ENCODE assay signal across 23 mouse cellular contexts in the genomic region with DNA sequence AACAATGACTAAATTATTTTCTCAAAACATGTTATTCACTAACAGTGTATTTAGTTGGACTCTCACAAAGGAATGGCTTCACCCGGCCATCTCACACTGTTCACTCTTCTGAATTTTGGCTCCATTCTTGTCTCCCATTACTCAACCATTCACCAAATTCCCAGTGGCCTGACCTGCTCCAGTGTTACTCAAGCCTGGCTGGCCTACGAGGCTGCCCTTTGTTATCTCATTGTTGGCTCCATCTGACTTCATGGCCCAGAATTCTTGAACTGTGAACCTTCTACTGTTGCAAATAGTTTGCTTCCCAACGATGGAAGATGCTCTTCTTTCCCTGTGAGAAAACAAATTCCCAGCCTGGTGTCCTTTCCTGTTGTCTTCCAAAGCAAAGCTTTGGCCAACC. TPM values are rescaled to one million over a fixed set of nuclear protein-coding genes. Genes with fewer than 3 reads are reported as not detected.
DNase-seq lines count a peak whose midpoint lies in the region; ATAC-seq and TF ChIP-seq lines count a peak whose summit lies in the region.
"Had no signal": no experiment of that assay in that cellular context is flagged by ENCODE, and none has a peak within 500 bp of the region (broad histone marks: within the 10 kb centered on the region; RNA-seq: fewer than 3 reads in every experiment).

No protein-coding gene starts in this region.

- no peaks in the 10 kb centered on the region for H3K4me1 ChIP-seq in kidney, adult 2 months (ENCODE audit: control insufficient read depth, insufficient read depth, low read length)
- H3K4me1 ChIP-seq in kidney, embryonic 14.5 days (ENCODE audit: control insufficient read depth, insufficient read depth, low read length): no peaks in the 10 kb centered on the region
- no peaks in the 10 kb centered on the region for H3K4me1 ChIP-seq in midbrain, embryonic 13.5 days (replicated peaks)
- H3K4me1 ChIP-seq: forebrain, embryonic 13.5 days; liver, embryonic 13.5 days; neural tube, embryonic 13.5 days had no signal

- no peaks in the 10 kb centered on the region for H3K27me3 ChIP-seq in kidney, adult 2 months (replicated peaks; ENCODE audit: control insufficient read depth, insufficient read depth, low read length)
- no peaks in the 10 kb centered on the region for H3K27me3 ChIP-seq in kidney, embryonic 14.5 days (ENCODE audit: control insufficient read depth, insufficient read depth, low read length)
- H3K27me3 ChIP-seq in midbrain, embryonic 13.5 days: no peaks in the 10 kb centered on the region
- H3K27me3 ChIP-seq: forebrain, embryonic 13.5 days; limb, embryonic 12.5 days; liver, embryonic 13.5 days; neural tube, embryonic 13.5 days had no signal

- no peak overlapping the region for H3K27ac ChIP-seq in kidney, adult 2 months (ENCODE audit: insufficient read depth, low read depth, low read length)
- no peak overlapping the region for H3K27ac ChIP-seq in kidney, embryonic 14.5 days (ENCODE audit: low read depth, low read length)
- no peak overlapping the region for H3K27ac ChIP-seq in midbrain, embryonic 13.5 days
- H3K27ac ChIP-seq: forebrain, embryonic 13.5 days; hindbrain, postnatal 0 days; limb, embryonic 12.5 days; liver, embryonic 13.5 days; macrophage; neural tube, embryonic 13.5 days had no signal

- DNase-seq in adrenal gland, adult 2 months: peak; percentile 27
- no peak for DNase-seq in adrenal gland, postnatal 25 days
- peak; percentile 34 for DNase-seq in gastrocnemius, postnatal 25 days
- DNase-seq in gastrocnemius, postnatal 10 days: no peak
- peak; percentile 39 for DNase-seq in kidney, adult 2 months
- peak; percentile 42 for DNase-seq in Muller cell, postnatal 12 days (ENCODE audit: inconsistent ontology term)
- DNase-seq: cerebellum, adult 8-10 months; cerebellum, postnatal 36 days; liver, embryonic 13.5 days; lung, embryonic 14.5 days; retina, postnatal 1 day; right cerebral cortex, postnatal 25 days; thymus, postnatal 36 days had no signal

- ATAC-seq in kidney, embryonic 14.5 days (ENCODE audit: low FRiP score, low TSS enrichment): no peak
- no peak for ATAC-seq in midbrain, embryonic 13.5 days
- ATAC-seq: forebrain, embryonic 13.5 days; hindbrain, postnatal 0 days; intestine, embryonic 16.5 days; midbrain, embryonic 16.5 days had no signal

- no peak for TF ChIP-seq POLR2A in kidney, adult 2 months (IDR thresholded peaks at IDR 0.05; ENCODE audit: low read depth, low read length)

- H3K9ac ChIP-seq in kidney, embryonic 14.5 days (ENCODE audit: low read depth, low read length): no peak overlapping the region
- H3K9ac ChIP-seq in midbrain, embryonic 13.5 days (replicated peaks): no peak overlapping the region
- H3K9ac ChIP-seq: forebrain, embryonic 13.5 days; limb, embryonic 12.5 days; liver, embryonic 13.5 days; lung, embryonic 14.5 days; neural tube, embryonic 13.5 days had no signal

- no peak for TF ChIP-seq CTCF in kidney, adult 2 months (conservative IDR thresholded peaks at IDR 0.05; ENCODE audit: insufficient read depth, insufficient read length, low read depth, low read length)

- 85% methylated on average over 3 of the region's 3 CpGs for WGBS in kidney, adult 2 months
- 86% methylated on average over 3 of the region's 3 CpGs for WGBS in kidney, embryonic 14.5 days
- WGBS in midbrain, embryonic 13.5 days: 80% methylated on average over 3 of the region's 3 CpGs

- H3K36me3 ChIP-seq in kidney, adult 2 months (ENCODE audit: control insufficient read depth, insufficient read depth, low read length): no peaks in the 10 kb centered on the region
- H3K36me3 ChIP-seq in kidney, embryonic 14.5 days (ENCODE audit: control insufficient read depth, insufficient read depth, low read length): no peaks in the 10 kb centered on the region
- H3K36me3 ChIP-seq in midbrain, embryonic 13.5 days: no peaks in the 10 kb centered on the region
- H3K36me3 ChIP-seq: limb, embryonic 12.5 days; liver, embryonic 13.5 days; neural tube, embryonic 13.5 days had no signal

- H3K4me3 ChIP-seq in kidney, adult 2 months (ENCODE audit: insufficient read depth, low read depth, low read length): no peak overlapping the region
- no peak overlapping the region for H3K4me3 ChIP-seq in kidney, embryonic 14.5 days (ENCODE audit: low read length)
- no peak overlapping the region for H3K4me3 ChIP-seq in midbrain, embryonic 13.5 days (replicated peaks)
- H3K4me3 ChIP-seq: forebrain, embryonic 13.5 days; limb, embryonic 12.5 days; liver, embryonic 13.5 days; myocyte; neural tube, embryonic 13.5 days had no signal

- no peaks in the 10 kb centered on the region for H3K9me3 ChIP-seq in kidney, embryonic 14.5 days (ENCODE audit: control insufficient read depth, low read length)
- H3K9me3 ChIP-seq in midbrain, embryonic 13.5 days: no peaks in the 10 kb centered on the region
- H3K9me3 ChIP-seq: forebrain, embryonic 13.5 days; limb, embryonic 12.5 days; liver, embryonic 13.5 days; neural tube, embryonic 13.5 days had no signal

- no peak overlapping the region for H3K4me2 ChIP-seq in kidney, embryonic 14.5 days (replicated peaks; ENCODE audit: low read depth, low read length)
- no peak overlapping the region for H3K4me2 ChIP-seq in midbrain, embryonic 13.5 days (replicated peaks)
- H3K4me2 ChIP-seq: forebrain, embryonic 13.5 days; limb, embryonic 12.5 days; liver, embryonic 13.5 days; lung, embryonic 14.5 days; neural tube, embryonic 13.5 days had no signal

RNA-seq across cellular contexts. Expression of a gene that starts 18.2 kb away (rescaled TPM):
- 10 to 100 TPM; 14.7 to 23.4 TPM for total RNA-seq in adrenal gland, adult 2 months (2021)
- 5.5 and 5.6 TPM in 2 replicates for polyA plus RNA-seq in adrenal gland, adult 2 months (2012; rRNA removed)
- total RNA-seq in adrenal gland, postnatal 25 days (2021): 10.6 and 15.6 TPM in 2 replicates
- total RNA-seq in gastrocnemius, postnatal 25 days (2021): 10 to 100 TPM; 14.1 to 23.8 TPM
- total RNA-seq in gastrocnemius, postnatal 10 days (2021): 10 to 100 TPM; 21.2 to 25.2 TPM
- polyA plus RNA-seq in kidney, adult 2 months (2012; rRNA removed): 132 and 152 TPM in 2 replicates
- polyA plus RNA-seq in kidney, embryonic 14.5 days (2014; fragmentation: Nextera tagmentation; extraction: Ambion mirVana): 30.9 and 51.1 TPM in 2 replicates
- polyA plus RNA-seq in midbrain, embryonic 13.5 days (2015; fragmentation: Nextera tagmentation; extraction: Ambion mirVana): 4.5 and 5.3 TPM in 2 replicates

Comparison
In these comparisons a context has a peak if more than half of its experiments do, and no peak if none do; other contexts are left out.
1. DNase-seq: peak in adrenal gland, adult 2 months (single experiment), gastrocnemius, postnatal 25 days (single experiment), kidney, adult 2 months (single experiment) and Muller cell, postnatal 12 days (single experiment); none in adrenal gland, postnatal 25 days (single experiment) and gastrocnemius, postnatal 10 days (single experiment).